8 mouse cellular contexts compared by ENCODE assay signal in the genomic region with DNA sequence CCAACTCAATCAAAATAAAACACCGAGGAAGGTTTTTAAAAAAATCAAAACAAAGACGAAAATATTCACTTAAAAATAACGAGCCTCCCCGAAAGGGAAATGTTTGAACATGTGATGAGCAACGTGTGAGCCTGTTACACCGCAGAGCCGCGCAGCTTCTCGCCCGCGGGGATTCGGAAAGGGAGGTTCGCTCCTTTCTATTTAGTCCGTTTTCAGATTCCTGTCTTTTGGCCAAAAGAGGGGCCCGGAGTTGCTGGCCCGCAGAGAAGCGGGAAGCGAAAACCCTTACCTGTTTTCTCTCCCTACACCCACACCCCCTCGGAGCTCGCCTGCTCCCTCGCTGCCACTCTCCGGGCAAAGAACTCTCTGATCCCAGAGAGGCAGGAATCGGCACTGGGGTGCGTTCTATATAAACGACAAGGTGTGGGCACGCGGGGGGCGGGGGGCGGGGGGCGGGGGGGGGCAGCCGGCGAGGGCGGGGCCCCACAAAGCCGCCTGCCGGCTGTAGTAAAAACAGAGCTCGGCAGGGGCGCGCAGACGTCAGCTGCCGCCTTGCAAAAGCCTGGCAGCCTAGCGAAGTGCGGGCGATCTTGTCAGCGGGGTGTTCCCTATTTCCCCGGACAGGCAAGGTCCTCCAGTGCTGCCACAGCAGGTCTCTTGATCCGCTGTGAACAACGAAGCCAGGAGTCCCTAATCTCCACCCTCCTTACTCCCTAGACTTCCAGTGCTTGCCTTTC. TPM values are rescaled to one million over a fixed set of nuclear protein-coding genes. Genes with fewer than 3 reads are reported as not detected.
DNase-seq lines count a peak whose midpoint lies in the region; ATAC-seq lines count a peak whose summit lies in the region.

A gene (minus strand): TSS at position 377 of the 737 bp plus-strand sequence.

- no peaks in the 10 kb centered on the region for H3K9me3 ChIP-seq in forebrain, embryonic 16.5 days (ENCODE audit: control insufficient read depth, low read length)

- H3K4me3 ChIP-seq in forebrain, embryonic 16.5 days (replicated peaks; ENCODE audit: low read length): peak within 1 kb of the TSS; percentile 60

- peaks cover 3% of the 10 kb centered on the region; the same call in 1 of the 2 replicates for H3K4me1 ChIP-seq in forebrain, embryonic 16.5 days (replicated peaks; ENCODE audit: control insufficient read depth, insufficient read depth, low read length)

- peak within 1 kb of the TSS; percentile 89 for H3K27ac ChIP-seq in forebrain, embryonic 16.5 days (ENCODE audit: low read length)

- ATAC-seq in forebrain, embryonic 16.5 days: peak; percentile 56

- H3K36me3 ChIP-seq in forebrain, embryonic 16.5 days (ENCODE audit: control insufficient read depth, insufficient read depth): no peaks in the 10 kb centered on the region

- H3K9ac ChIP-seq in forebrain, embryonic 16.5 days (replicated peaks; ENCODE audit: low read depth, low read length): peak within 1 kb of the TSS; percentile 79

- peak within 1 kb of the TSS; percentile 52 for H3K4me2 ChIP-seq in forebrain, embryonic 16.5 days (ENCODE audit: low read length)

- intact Hi-C loops in heart, postnatal 36 days (cut with DNase I): loop anchor here (2.0 kb wide), 1 partner anchor 17 kb away; no protein-coding TSS in a partner anchor

- DNase-seq in ES-CJ7 (ENCODE audit: low read depth, low spot score): peak; percentile 18
- peak; percentile 46 for DNase-seq in cerebellum, adult 11-12 months
- no peak for DNase-seq in heart, postnatal 36 days
- peak; percentile 11 to 18 for DNase-seq in layer of hippocampus, postnatal 14 days (ENCODE audit: low spot score in 2 of 2)
- peak; percentile 7 to 27 for DNase-seq in lung, postnatal 4 days
- peak; percentile 30 for DNase-seq in right cerebral cortex, postnatal 25 days
- no peak for DNase-seq in urinary bladder, postnatal 25 days (ENCODE audit: low spot score)

- WGBS in forebrain, embryonic 16.5 days: 18% methylated on average over 45 of the region's 47 CpGs

- no peaks in the 10 kb centered on the region for H3K27me3 ChIP-seq in forebrain, embryonic 16.5 days (replicated peaks; ENCODE audit: control insufficient read depth, insufficient read depth, low read length)

RNA-seq across cellular contexts. Expression of the gene that starts here (rescaled TPM):
- 133 and 139 TPM in 2 replicates for polyA plus RNA-seq in forebrain, embryonic 16.5 days (2015; fragmentation: Nextera tagmentation; extraction: Ambion mirVana)
- 100 to 1,000 TPM; 118 to 121 TPM for total RNA-seq in heart, postnatal 36 days (2021)
- 100 to 1,000 TPM; 388 to 394 TPM for total RNA-seq in layer of hippocampus, postnatal 14 days (2021)

Comparison
In these comparisons a context has a peak if more than half of its experiments do, and no peak if none do; other contexts are left out.
1. DNase-seq: peak in ES-CJ7 (single experiment), cerebellum, adult 11-12 months (single experiment), layer of hippocampus, postnatal 14 days (2 of 2), lung, postnatal 4 days (2 of 2) and right cerebral cortex, postnatal 25 days (single experiment); none in heart, postnatal 36 days (0 of 2) and urinary bladder, postnatal 25 days (single experiment).